Mouse (Mus musculus) gastrocnemius, postnatal 14 days (tissue): ENCODE data around the gene Srebf2. TPM values are rescaled to one million over a fixed set of nuclear protein-coding genes. Genes with fewer than 3 reads are reported as not detected.

Experiments used
- DNase-seq: peaks from one replicate; pipeline ENCODE4 v3.0.0; 2021; ENCODE audit warnings: mixed read lengths
- intact Hi-C: fragments of 180-260 bp; cut with DNase I; formaldehyde crosslinking; loops from one replicate; pipeline ENCODE4 v1.15.1; 2025; ENCODE audit warnings: low total_unique reads
- total RNA-seq, 2 experiments: library from RNA; stranded (reverse); gene quantifications; 2 replicates each; pipeline ENCODE4 v1.2.3; 2021

The Srebf2 gene
- total RNA-seq, 2 experiments from 2014 or later = 13.7 to 22.9 TPM

GRCm38 (mm10) chr15:82152022-82152421 lies 5.0 kb downstream of the Srebf2 start:
- intact Hi-C loops = no loop called here
- DNase-seq = no peak

GRCm38 (mm10) chr15:82152435-82152834 lies 5.5 kb downstream of the Srebf2 start:
- DNase-seq = no peak

GRCm38 (mm10) chr15:82156298-82156697 lies 9.3 kb downstream of the Srebf2 start:
- intact Hi-C loops = no loop called here
- DNase-seq = no peak

More at GRCm38 (mm10) chr15:82152435-82152834, 5.5 kb downstream of the Srebf2 start:
- intact Hi-C loops = no loop called here

- no peak for DNase-seq
These were observed 9.9 kb downstream of the Srebf2 start for GRCm38 (mm10) chr15:82156902-82157301.

GRCm38 (mm10) chr15:82158243-82159035 lies 11.5 kb downstream of the Srebf2 start:
- intact Hi-C loops = no loop called here
- DNase-seq = no peak

More at GRCm38 (mm10) chr15:82156902-82157301, 9.9 kb downstream of the Srebf2 start:
- intact Hi-C loops = no loop called here

- no peak for DNase-seq
- intact Hi-C loops = no loop called here
These were observed 12.5 kb downstream of the Srebf2 start for GRCm38 (mm10) chr15:82159471-82159870.

GRCm38 (mm10) chr15:82160731-82161640 lies 14.0 kb downstream of the Srebf2 start:
- intact Hi-C loops = no loop called here
- DNase-seq = no peak

- intact Hi-C loops = no loop called here
- no peak for DNase-seq
These were observed 15.1 kb downstream of the Srebf2 start for GRCm38 (mm10) chr15:82161965-82162600.

- no peak for DNase-seq
- intact Hi-C loops = no loop called here
These were observed 16.5 kb downstream of the Srebf2 start for GRCm38 (mm10) chr15:82163356-82164060.

GRCm38 (mm10) chr15:82164061-82164399 lies 17.0 kb downstream of the Srebf2 start:
- no peak for DNase-seq
- intact Hi-C loops = no loop called here

- intact Hi-C loops = no loop called here
These were observed 17.5 kb downstream of the Srebf2 start for GRCm38 (mm10) chr15:82164496-82164895.

GRCm38 (mm10) chr15:82165332-82166239 lies 18.6 kb downstream of the Srebf2 start:
- intact Hi-C loops = no loop called here
- peak; percentile 78 for DNase-seq

More at GRCm38 (mm10) chr15:82164496-82164895, 17.5 kb downstream of the Srebf2 start:
- DNase-seq = no peak

GRCm38 (mm10) chr15:82166240-82167100 lies 19.5 kb downstream of the Srebf2 start:
- no peak for DNase-seq
- intact Hi-C loops = no loop called here

GRCm38 (mm10) chr15:82167201-82168168 lies 20.5 kb downstream of the Srebf2 start:
- DNase-seq = peak; percentile 49
- intact Hi-C loops = no loop called here

- intact Hi-C loops = no loop called here
- DNase-seq = no peak
These were observed 22.7 kb downstream of the Srebf2 start for GRCm38 (mm10) chr15:82169671-82170070.
